Mouse (Mus musculus) MEL (cell line): Measurements from ENCODE around the gene Cblb. TPM values are rescaled to one million over a fixed set of nuclear protein-coding genes. Genes with fewer than 3 reads are reported as not detected.

Source experiments
- DNase-seq: peaks from one replicate; pipeline ENCODE4 v3.0.0; 2011; ENCODE audit warnings: low read depth, low spot score
- H3K27ac ChIP-seq: 2 replicates; pipeline ENCODE4 v1.5.1; 2012; ENCODE audit warnings: low read depth, mild to moderate bottlenecking, control low read depth, low read length, moderate library complexity; ENCODE audit not compliant: control insufficient read depth
- H3K27me3 ChIP-seq, 2 experiments: fragments of 150-350 bp in 1 of 2; sonication (generic) in 1 of 2; 2 replicates each; pipeline ENCODE4 v1.6.1; 2012; ENCODE audit warnings: low read length in 2 of 2, mild to moderate bottlenecking in 2 of 2, improper control_type of control experiment in 1 of 2, moderate library complexity in 1 of 2; ENCODE audit not compliant: insufficient read depth in 2 of 2, control insufficient read depth in 1 of 2
- H3K36me3 ChIP-seq, 2 experiments: 2 replicates each; pipeline ENCODE4 v1.6.1; 2012 to 2014; ENCODE audit warnings: low read length in 2 of 2, improper control_type of control experiment in 1 of 2, inconsistent platforms in 1 of 2, mild to moderate bottlenecking in 1 of 2; ENCODE audit not compliant: insufficient read depth in 2 of 2, control insufficient read depth in 1 of 2
- H3K4me1 ChIP-seq, 2 experiments: fragments of 150-350 bp in 1 of 2; sonication (generic) in 1 of 2; 2 replicates each; pipeline ENCODE4 v1.6.1; 2012; ENCODE audit warnings: low read length in 2 of 2, improper control_type of control experiment in 1 of 2, mild to moderate bottlenecking in 1 of 2; ENCODE audit not compliant: insufficient read depth in 2 of 2, control insufficient read depth in 1 of 2
- H3K4me3 ChIP-seq, 2 experiments: fragments of 150-350 bp in 1 of 2; sonication (generic) in 1 of 2; 2 replicates each; pipeline ENCODE4 v1.5.1; 2012; ENCODE audit warnings: low read depth in 2 of 2, low read length in 2 of 2, mild to moderate bottlenecking in 2 of 2, moderate library complexity in 2 of 2, control low read depth in 1 of 2, improper control_type of control experiment in 1 of 2; ENCODE audit not compliant: control insufficient read depth in 1 of 2, insufficient read depth in 1 of 2
- H3K79me2 ChIP-seq: 2 replicates; pipeline ENCODE4 v1.6.1; 2012; ENCODE audit warnings: mild to moderate bottlenecking, low read length, moderate library complexity; ENCODE audit not compliant: control insufficient read depth, poor library complexity, insufficient read depth
- H3K9ac ChIP-seq: 2 replicates; pipeline ENCODE4 v1.6.1; 2012; ENCODE audit warnings: low read depth, mild to moderate bottlenecking, control low read depth, low read length, moderate library complexity; ENCODE audit not compliant: control insufficient read depth, poor library complexity, severe bottlenecking
- H3K9me3 ChIP-seq: fragments of 150-350 bp; sonication (generic); replicated peaks from 2 replicates; pipeline ENCODE4 v1.6.1; 2012; ENCODE audit warnings: mild to moderate bottlenecking, low read length, improper control_type of control experiment, moderate library complexity; ENCODE audit not compliant: insufficient read depth
- BHLHE40 ChIP-seq: IDR thresholded peaks from 2 replicates; pipeline ENCODE4 v1.6.1; 2012; ENCODE audit warnings: low read depth, mild to moderate bottlenecking, inconsistent platforms, low read length, improper control_type of control experiment, borderline replicate concordance
- CHD2 ChIP-seq: IDR thresholded peaks from 2 replicates; pipeline ENCODE4 v1.6.1; 2011; ENCODE audit warnings: low read length, improper control_type of control experiment
- E2F4 ChIP-seq: IDR thresholded peaks from 2 replicates; pipeline ENCODE4 v1.6.1; 2011; ENCODE audit warnings: low read depth, low read length, improper control_type of control experiment, borderline replicate concordance
- KAT2A ChIP-seq: conservative IDR thresholded peaks from 2 replicates; pipeline ENCODE4 v1.6.1; 2012; ENCODE audit warnings: low read depth, low read length, improper control_type of control experiment, inconsistent platforms
- MAFK ChIP-seq: IDR thresholded peaks from 2 replicates; pipeline ENCODE4 v1.6.1; 2011; ENCODE audit warnings: low read depth, mild to moderate bottlenecking, low read length, improper control_type of control experiment, borderline replicate concordance
- MAZ ChIP-seq: IDR thresholded peaks from 2 replicates; pipeline ENCODE4 v1.6.1; 2012; ENCODE audit warnings: low read depth, mild to moderate bottlenecking, inconsistent platforms, low read length, improper control_type of control experiment
- POLR2AphosphoS5 ChIP-seq: IDR thresholded peaks from 2 replicates; pipeline ENCODE4 v1.6.1; 2012; ENCODE audit warnings: low read depth, borderline replicate concordance, mild to moderate bottlenecking, inconsistent platforms, low read length, moderate library complexity, mixed read lengths
- SIN3A ChIP-seq: IDR thresholded peaks from 2 replicates; pipeline ENCODE4 v1.6.1; 2012; ENCODE audit warnings: low read length, improper control_type of control experiment, inconsistent platforms
- SMC3 ChIP-seq: IDR thresholded peaks from 2 replicates; pipeline ENCODE4 v1.6.1; 2011; ENCODE audit warnings: low read depth, low read length, improper control_type of control experiment
- TCF12 ChIP-seq: IDR thresholded peaks from 2 replicates; pipeline ENCODE4 v1.6.1; 2014; ENCODE audit warnings: low read depth, mild to moderate bottlenecking, inconsistent platforms, low read length, improper control_type of control experiment, moderate library complexity
- UBTF ChIP-seq: IDR thresholded peaks from 2 replicates; pipeline ENCODE4 v1.6.1; 2012; ENCODE audit warnings: low read depth, mild to moderate bottlenecking, inconsistent platforms, low read length, improper control_type of control experiment, moderate library complexity, borderline replicate concordance; ENCODE audit not compliant: insufficient read depth
- ZC3H11A ChIP-seq: IDR thresholded peaks from 2 replicates; pipeline ENCODE4 v1.6.1; 2012; ENCODE audit warnings: low read depth, mild to moderate bottlenecking, inconsistent platforms, low read length, improper control_type of control experiment
- polyA plus RNA-seq, 2 experiments: library from polyadenylated mRNA; stranded (reverse) in 1 of 2; unstranded in 1 of 2; fragments of >175 nt in 1 of 2; fragments of >200 nt in 1 of 2; gene quantifications; 2 replicates each; pipeline versions ENCODE4 v1.2.1 to v1.2.4; 2012; ENCODE audit warnings: low replicate concordance in 2 of 2, low read depth in 1 of 2; ENCODE audit not compliant: insufficient read length in 2 of 2, insufficient read depth in 1 of 2, missing spikeins in 1 of 2
- total RNA-seq: library from RNA; depleted of rRNA; stranded (reverse); fragments of 300-350 nt; gene quantifications from 2 replicates; pipeline ENCODE4 v1.2.3, GENCODE M21; 2012

The Cblb gene
- total and polyA plus RNA-seq, 3 experiments: 1.5 to 5.7 TPM; not detected in 1

GRCm38 (mm10) chr16:52242144-52242543 is 211.1 kb downstream of the Cblb start:
- Histone ChIP-seq H3K27me3 (no peaks in the 10 kb centered on the region; a peak in 1 of 4 replicates), H3K4me3 (no peak overlapping the region), H3K4me1 (no peaks in the 10 kb centered on the region), H3K9ac (no peak overlapping the region), H3K27ac (no peak overlapping the region), H3K9me3 (no peaks in the 10 kb centered on the region), H3K79me2 (no peaks in the 10 kb centered on the region), H3K36me3 (no peaks in the 10 kb centered on the region)
- no peak for DNase-seq
- TF ChIP-seq SMC3 (no peak), BHLHE40 (no peak)

- TF ChIP-seq POLR2AphosphoS5: no peak
- no peak for TF ChIP-seq MAZ
- TF ChIP-seq SIN3A: no peak
- no peak for TF ChIP-seq CHD2
- no peak for TF ChIP-seq MAFK
- TF ChIP-seq, all 39 proteins: peak for 0
- DNase-seq: no peak
- Histone ChIP-seq H3K4me3 (no peak overlapping the region), H3K79me2 (no peaks in the 10 kb centered on the region), H3K36me3 (no peaks in the 10 kb centered on the region), H3K27ac (no peak overlapping the region), H3K9me3 (no peaks in the 10 kb centered on the region), H3K27me3 (no peaks in the 10 kb centered on the region; a peak in 1 of 4 replicates), H3K4me1 (no peaks in the 10 kb centered on the region), H3K9ac (no peak overlapping the region)
Measured at GRCm38 (mm10) chr16:52243421-52243973, 212.5 kb downstream of the Cblb start.

DNA sequence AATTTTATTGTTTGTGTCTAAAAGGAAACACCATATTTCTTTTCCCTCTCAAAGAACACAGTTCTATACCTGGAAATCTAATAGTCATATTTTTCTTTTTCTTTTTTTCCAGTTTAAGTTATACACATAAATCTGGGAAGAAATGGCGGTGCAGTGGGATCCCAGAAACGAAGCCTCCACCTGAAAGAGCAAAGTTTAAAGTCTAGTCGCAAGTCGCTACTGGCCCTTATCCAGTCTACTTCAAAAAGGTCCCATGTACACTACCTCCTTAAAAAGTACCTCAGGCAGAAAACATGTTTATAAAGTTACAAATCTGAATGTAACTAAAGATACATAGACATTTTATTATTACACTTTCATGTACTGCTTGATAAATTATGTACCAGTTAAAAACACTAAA is 219.2 kb downstream of the Cblb start:
- Histone ChIP-seq H3K27me3 (no peaks in the 10 kb centered on the region), H3K4me3 (no peak overlapping the region), H3K79me2 (no peaks in the 10 kb centered on the region), H3K27ac (no peak overlapping the region), H3K36me3 (no peaks in the 10 kb centered on the region), H3K4me1 (no peaks in the 10 kb centered on the region), H3K9me3 (no peaks in the 10 kb centered on the region), H3K9ac (no peak overlapping the region)
- no peak for DNase-seq
- TF ChIP-seq TCF12 (no peak), KAT2A (no peak), MAFK (no peak), ZC3H11A (no peak), E2F4 (no peak), UBTF (no peak)
